Mouse (Mus musculus) left cerebral cortex, adult 11 months (tissue): ENCODE measurements at regions not wholly inside any gene's neighbourhood (a gene's known extent, or its start where the extent isn't known, plus 50 kb on each side); places are given as distances from the start of the nearest gene placed in this dataset.
A peak's percentile ranks its signal among the peaks of the same experiment; 100 is the strongest.

Experiments used
- DNase-seq: peaks from one replicate; pipeline ENCODE4 v3.0.0; 2022; ENCODE audit warnings: low spot score

DNA sequence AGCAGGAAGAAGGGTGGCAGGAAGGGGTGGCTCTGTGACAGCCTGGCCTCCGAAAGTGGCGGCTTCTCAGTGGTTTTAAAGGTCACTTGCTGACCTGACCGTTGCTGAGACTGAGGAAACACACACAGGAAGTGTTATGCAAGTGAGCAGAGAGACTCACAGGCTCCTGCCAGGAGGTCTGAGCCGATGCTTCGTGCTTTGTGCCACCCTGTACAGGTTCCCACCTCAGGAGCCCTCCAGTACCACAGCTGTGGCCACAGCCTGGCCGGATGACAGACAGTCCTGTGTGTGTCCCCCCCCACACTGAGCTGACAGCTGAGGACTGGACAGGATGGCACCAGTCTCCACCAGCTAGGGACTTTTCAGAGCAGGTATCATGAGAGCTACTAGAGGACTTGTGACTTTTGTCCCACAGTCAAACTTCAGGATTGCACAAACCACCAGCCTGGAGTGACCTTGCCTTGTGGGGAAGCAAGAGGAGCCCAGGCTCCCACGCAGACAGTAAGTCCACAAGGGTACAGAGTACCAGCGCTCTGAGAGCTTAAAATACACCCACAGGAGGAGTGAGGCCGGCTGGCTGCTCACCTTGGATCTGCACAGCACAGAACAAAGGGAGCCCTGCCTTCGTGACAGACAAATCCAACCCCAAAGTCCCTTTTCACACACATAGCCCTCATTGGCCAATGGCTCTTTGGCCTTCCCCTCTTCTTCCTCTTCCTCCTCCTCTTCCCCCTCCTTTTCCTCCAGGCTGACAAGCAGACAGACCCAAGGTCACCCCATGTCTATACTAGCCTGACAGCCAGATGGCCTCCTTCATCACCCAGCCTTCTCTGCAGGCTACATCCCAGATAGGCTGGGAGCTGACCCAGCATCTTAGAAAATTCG lies 158.1 kb upstream of the Rreb1 start:
- peak; percentile 11 for DNase-seq

DNA sequence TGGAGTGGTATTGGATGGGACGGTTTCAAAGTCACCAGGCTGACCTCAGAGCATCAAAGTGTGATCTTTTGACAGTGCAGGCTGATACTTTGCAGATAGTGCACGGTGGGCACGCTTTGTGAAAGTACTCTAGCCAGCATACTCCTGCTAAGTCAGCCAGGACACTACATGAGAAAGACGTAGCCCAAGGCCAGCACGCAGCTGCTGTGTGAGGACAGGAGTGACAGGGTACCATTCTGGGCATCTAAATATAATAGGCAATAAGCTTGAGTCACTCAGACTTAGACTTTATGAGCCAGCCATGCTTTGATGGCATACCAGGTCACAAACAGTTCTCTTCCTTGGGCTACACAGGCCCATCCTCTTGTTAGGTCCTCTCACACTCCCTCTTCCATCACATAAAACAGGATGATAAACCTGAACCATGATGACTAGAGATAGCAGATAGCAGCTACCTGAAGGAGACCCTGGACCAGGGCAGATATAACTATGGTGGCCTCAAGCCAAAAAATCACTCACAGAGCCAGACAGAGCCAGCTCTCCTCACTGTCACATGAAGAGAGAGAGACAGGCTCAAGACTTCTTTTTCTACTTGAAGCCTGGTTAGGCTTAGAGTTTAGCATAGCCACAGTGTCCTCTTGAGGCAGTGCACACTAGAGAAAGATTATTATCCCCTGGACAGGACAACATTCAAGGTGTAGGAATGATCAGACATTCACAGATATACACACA lies 156.7 kb upstream of the Rreb1 start:
- DNase-seq: no peak

DNA sequence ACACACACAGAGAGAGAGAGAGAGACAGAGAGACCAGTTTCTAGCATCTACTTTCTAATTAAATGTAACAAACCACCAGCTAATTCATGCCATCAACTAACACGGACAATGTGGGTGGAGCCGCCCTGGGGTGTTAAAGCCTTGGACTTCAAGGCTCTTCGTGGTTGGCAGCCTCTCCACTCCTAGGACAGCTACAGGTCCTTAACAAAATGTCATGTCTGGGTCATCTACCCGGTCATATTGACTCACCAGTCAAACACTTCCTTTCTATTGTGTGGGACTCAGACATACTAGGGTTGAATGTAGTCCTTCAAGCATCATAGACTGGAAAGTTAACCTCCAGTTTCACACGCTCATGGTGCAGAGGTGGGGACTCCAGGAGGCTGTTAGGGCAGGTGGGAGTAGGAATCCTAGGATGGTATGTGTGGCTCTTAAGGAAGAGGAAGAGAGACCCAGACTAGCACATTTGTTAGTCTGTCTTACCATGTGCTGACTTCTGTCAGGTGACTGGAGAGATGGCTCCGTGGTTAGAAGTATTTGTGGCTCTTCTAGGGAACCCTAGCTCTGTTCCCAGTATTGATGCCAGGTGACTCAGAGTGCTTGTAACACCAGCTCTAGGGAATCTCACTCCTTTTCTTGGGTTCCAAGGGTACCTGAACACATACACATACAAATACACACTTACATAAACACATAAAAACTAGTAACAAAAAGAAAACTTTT lies 155.7 kb upstream of the Rreb1 start:
- DNase-seq: no peak

DNA sequence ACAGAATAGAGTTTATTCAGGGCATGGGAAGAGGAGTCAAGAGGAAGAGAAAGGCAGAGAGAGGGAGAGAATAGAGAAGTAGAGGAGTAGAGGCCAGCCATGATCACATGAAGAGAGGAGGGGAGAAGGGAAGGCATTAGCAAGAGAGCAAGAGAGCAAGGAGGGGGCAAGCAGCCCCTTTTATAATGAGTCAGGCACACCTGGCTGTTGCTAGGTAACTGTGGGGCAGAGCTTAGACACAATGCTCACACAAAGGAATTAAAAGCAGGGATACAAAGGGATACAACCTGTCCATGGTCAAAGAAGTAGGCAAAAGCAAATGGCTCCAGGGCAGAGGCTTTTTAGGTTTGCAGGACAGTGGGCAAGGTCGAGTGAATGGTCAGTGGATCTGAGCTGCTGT lies 153.5 kb upstream of the Rreb1 start:
- no peak for DNase-seq

DNA sequence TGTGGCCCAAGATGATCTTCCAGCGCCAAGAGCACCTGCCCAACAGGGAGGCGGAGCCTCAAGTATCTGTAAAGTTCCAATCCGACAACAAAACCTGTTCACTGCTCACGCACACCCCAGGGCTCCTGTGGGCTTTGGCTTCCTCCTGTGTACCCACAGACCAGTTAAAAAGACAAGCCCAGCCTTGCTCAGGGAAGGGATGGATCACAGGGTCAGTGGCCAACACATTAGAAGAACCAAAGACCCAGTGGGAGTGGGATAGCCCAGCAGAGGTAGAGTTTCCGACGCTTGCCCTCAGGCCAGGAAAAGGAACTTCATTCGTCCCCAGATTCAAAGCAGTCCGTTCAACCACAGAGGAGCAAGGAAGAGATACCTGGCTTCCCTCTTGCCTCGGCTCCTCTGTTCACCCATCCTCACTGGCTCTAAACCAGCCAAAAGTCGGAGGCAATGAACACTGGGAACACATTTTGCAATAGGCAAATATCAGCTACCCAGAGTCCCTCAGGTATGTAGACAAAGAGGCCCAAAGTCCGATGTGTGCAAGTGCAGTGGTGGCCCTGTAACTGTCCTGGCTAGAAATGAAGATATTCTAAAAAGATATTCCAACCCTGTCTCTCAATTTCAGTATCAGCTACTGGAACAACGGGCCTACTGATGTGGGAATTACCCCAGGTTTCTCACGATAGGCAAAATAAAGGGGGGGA lies 152.5 kb upstream of the Rreb1 start:
- DNase-seq: no peak

DNA sequence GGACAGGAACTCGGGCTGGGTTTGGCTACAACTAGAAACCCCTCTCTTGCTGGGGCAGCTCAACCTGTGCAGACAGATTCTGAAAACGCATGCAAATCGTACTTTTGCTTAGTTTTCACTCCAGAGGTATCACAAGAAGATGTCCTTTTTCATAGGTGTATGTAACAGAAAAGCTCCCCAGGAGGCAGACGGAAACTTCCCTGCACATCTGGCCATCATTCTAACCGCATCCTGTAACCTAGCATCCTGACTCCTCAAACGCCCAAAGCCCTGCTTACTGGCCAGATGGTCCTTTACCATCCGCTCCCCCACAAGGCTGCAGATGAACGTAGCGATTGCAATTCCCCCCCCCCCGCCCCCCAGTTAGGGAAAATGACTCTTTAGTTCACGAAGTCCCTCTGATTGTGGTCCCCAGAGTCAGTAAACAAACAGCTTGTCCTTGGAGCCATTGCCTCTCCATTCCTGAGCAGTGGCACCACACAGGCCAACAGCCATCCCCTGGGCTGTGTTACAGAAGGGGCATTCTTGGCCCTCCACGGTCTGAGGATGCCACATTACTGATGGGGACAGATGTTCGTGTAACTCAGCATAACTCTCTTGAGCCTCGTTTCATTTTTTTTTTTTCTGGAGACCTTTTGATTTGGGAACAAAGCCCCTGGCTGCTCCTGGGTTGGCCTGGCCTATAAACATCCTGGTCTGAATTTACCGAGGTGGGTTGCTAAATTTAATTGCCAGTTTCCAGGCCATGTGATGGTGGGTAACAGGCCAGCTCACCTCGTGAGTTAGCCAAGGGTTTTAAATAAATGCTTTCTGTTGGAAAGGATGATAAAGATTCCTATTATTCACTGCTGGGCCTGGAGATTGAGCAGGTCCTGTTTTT lies 149.6 kb upstream of the Rreb1 start:
- DNase-seq: no peak

DNA sequence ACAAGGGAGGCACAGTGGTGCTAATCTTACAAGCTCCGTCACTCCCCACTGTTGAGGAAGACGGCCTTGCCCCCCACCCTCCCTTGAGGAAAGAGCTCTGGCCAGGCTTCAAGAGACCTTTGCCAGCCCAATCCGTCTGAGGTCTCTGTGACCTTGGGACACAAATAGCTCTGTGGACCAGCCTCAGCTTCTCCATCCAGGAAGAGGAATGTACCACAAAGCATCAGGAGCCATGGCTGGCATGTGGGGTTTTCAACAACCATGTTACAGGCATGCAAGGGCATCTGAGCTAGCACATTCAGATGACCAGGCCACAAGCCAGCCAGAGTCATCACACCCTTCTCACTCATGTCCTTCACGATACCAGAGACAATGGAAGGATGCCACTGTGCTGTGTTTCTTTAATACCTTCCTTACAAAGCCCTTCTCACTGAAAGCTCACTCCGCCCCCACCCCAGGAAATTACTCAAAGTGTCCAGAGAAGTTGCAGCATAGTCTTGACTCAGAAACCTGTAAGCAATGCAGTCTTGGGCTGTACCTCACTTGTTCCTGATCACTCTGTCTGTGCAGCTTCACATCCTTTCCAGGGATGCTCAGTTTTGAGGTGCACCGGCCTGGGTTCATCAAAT lies 148.8 kb upstream of the Rreb1 start:
- no peak for DNase-seq

DNA sequence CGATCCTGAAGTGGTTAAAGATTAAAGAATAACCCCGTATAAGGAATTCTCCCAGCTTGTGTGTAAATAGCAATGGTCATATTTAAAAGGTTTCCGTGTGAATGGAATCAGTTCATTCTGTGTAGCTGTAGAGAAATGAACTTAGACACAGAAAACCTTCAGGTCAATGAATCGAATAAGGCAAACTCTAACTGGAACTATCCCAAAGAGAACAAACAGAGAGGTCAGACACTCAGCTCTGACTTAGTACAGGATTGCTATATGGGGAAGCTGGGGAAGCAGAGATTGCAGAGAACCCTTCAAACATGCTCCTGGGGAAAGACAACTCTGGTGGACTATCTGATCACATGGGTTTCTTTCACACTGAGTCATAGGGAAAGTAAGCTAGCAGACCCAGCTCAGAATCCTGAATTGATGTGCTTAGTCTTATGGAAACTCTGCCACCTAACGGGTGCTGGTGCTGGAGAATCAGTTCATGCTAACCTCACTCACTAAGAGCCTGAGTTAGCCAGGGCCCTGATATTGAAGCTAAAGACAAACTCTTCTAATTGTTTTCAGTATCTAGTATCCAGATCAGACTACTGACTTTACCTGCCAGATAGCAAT lies 145.3 kb upstream of the Rreb1 start:
- no peak for DNase-seq

DNA sequence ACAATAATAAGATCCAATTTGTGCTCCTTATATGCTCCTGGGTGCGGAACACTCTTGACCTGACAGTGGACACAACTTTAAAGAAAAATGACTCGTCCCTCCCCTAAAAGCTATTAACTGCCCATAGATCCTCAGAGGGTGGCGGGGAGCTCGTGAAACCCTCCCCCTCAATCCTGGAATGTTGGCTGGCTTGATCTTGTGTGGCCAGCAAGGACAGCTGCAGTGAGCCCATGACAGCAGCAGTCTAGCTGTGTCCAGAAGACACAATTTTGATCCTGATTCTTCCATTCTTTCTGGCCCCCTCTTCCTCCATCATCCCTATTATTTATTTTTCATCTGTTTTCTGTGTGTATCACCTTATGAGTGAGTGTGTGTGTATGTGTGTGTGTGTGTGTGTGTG lies 141.8 kb upstream of the Rreb1 start:
- no peak for DNase-seq

DNA sequence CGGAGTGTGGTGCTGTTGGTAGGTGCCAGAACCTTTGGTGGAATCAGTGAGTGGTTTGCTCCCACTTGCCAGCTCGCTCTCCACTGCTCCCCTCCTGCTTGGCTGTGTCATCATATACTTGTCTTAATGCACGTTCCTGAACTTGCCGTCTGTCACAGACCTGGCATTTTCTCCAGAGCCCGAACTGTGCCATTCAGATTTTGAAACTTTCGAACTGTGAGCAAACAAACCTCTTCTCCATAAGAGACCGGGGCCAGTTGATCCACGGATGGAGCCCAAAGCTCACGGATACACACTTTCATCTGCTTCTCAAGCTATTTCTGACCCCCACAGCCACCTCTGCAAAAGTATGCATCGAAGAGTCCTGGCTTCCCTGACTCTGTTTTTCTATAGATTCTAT lies 141.0 kb upstream of the Rreb1 start:
- DNase-seq: no peak

DNA sequence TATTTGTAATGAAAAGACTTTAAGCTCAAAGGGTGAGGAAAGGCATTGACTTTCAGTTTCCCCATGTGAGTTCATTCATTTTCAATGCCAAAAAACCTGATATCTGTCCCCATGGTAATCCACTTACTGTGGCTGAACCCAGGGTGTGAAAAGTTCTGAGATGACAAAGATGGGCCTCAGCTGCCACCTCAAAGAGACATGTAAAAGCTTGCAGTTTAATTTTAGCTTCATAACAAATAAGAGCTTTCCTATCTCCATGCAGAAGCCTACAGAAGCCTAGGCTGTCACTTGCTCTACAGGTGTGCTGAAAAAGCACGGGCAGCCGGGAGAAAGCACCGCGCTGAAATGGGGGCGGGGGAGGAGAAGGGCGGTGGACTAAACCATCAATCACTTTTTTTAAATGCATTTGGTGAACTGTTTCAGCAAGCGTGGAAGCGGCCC lies 140.1 kb upstream of the Rreb1 start:
- no peak for DNase-seq

DNA sequence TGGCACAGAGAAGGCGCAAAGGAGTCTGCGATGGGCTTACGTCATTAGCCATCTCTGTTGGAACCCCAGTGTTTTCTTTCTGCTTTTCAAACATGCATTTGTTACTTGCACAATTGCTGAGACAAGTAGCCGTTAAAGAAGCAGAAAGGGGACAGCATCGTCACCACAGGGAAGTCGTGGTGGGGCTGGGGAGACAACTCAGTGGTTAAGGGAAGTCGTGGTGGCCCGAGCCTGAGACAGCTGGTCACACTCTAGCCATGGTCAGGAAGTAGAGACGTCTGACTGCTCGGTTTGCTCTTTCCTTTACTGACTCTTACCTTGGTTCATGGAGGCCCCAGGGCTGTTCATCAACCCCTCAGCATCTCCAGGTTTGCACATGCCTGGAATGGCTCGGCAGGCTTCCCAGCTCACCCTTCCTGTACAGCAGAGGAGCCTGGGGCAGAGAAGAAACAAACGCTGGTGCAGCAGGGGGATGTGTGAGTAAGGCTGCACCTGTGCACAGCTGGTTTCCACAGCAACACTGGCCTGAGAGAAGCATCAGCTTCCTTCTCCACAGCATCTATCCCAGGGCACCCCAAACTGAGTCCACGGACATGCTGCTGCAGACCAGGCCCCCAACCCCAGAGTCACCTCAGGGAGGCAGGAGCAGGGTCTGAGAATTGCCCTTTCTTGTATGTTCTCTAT lies 135.6 kb upstream of the Rreb1 start:
- no peak for DNase-seq

DNA sequence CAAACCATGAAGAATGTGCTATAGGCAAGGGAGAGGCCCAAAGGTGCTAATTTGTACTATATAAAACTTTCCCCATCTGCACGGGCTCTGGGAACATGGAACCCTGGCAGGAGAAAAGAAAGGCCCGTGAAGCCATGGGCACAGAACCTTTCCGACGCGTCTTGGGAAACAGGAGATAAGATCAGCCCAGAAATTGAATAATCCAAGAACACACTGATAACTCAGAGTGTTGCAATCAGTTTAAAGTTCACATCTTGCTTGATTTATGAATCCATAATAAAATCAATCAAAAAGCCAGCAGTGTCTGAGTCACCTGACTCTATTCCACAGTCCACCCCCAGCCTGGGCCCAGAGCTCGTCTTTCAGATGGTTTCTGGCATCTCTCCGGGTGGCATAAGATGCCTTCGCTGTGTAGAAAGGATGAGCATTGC lies 133.4 kb upstream of the Rreb1 start:
- DNase-seq: no peak

DNA sequence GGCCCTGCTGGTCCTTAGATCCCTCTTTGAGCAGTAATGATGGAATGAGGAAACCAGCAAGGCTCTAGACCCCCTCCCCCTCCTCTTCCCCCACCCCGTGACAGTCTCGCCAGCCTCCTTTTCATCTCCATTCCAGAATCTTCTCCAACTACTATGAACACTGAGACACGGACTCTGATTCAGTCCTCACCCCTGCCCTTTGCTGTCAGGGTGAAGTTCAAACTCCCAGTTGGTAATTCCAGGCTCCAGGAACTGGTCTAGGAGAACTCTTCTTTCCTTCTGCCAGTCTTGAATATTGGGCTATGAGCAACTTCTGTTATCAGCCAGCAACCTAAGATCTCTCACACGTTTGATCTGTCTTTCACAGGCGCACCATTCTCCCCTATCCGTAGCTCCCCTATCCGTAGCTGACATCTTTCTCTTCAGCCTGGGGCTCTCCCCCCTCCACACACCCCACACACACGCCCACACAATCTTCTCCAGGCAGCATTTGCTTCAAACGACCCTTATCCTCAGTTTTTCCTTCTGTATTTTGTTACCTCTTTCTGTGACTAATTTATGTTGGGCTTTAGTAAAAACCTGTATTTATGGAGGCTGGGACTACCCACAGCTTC lies 128.6 kb upstream of the Rreb1 start:
- no peak for DNase-seq

DNA sequence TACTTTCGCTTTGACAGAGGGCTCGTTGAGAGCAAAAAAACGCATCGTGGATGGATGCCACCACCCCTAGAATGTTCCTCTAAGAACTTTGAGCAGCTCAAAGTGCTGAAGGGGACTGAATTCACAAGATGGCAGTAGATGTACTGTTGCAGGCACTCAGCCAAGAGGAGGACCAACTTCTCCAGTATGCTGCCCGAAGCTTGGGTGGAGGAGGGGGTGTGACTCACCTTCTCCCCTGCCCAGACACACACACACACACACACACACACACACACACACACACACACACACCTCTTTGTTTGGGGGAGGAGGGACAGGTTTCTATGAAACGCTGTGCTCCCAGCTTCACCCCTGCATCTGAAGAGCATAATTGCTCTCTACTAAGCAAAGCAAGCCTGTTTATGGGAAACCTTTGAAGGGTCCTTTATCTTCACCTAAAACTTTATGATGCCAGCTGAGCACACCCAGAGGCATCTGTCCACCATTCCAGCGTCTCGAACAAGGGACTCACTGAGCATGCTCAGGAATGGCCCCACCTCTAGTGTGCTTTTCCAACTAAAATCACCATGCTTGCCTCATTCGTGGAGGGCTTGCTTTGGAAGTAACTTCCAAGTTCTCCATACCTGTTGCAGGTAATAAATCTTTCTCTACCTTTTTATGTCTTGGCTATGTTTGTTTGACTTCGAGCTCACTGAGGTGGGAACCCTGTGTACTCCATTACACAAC lies 126.8 kb upstream of the Rreb1 start:
- no peak for DNase-seq

DNA sequence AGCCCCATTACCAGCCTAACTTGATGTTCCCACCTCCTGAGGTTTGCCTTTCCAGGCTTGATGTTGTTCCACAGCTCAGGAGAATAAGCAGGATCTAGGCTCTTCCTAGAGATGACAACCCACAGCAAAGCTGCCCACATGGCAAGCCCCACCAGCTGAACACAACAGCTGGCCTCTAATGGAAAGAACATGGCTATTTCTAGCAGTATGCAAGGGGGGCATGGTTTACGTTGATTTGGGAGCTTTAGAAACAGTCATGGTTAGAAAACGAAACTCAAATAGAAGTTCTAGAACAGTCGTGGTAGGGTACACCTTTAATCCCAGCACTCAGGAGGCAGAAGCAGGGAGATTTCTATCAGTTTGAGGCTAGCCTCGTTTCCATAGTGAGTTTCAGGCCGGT lies 123.5 kb upstream of the Rreb1 start:
- DNase-seq: no peak

DNA sequence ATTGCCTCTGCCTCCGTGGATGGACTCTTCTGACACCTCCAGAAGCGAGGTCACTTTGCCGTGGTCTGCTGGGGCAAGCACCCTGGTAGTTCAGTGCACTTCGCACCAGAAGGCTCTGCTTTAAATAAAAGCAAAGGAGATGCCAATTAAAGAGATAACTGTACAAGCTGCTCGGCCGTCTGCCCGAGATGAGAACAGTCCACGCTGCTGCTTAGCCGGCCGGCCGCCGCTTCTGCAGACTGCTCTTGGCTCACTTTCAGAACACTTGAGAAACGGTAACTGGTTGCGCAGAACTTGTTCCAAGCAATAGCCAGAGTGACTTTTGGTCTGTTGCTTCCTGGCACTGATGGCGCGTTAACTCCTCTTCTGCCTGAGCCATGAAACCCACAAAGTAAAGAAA lies 121.0 kb upstream of the Rreb1 start:
- DNase-seq: no peak

DNA sequence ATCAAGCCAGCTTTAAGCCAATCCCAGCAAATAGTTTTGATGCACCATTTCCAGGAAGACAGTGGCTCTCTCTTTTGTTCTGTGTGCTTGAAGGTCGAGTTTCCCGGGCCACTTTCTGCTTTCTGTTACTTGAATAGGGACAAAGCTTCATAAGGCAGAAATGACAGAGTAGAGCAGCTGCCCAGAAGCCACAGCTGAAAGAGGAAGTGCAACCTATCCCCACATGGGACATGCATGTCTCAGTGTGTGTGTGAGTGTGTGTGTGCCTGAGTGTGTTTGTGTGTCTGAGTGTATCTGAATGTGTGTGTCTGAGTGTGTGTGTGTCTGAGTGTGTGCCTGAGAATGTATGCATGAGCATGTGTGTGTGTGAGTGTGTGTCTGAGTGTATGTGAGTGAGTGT lies 120.2 kb upstream of the Rreb1 start:
- no peak for DNase-seq

DNA sequence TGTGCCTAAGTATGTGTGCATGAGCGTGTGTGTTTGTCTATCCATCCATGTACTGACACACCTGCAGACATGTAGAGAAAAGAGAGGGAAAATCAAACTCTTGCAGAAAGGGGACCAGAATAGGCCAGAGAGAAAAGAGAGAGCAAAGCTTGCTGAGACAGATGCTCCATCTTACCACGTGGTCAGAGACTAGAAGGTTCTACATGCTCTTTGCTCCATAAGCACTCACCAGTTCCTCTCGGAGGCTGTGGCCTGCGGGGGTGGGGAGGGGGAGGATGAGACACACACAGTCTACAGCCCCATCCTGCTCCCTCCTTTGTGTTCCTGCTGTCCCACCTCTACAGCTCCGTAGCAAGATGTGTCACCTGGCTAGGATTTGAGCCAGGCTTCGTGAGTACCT lies 119.7 kb upstream of the Rreb1 start:
- DNase-seq: no peak
